Mouse (Mus musculus) kidney, adult 11 months (tissue): ENCODE measurements around the gene Tent4a.
A peak's percentile ranks its signal among the peaks of the same experiment; 100 is the strongest.

Experiments used
- DNase-seq: peaks from one replicate; pipeline ENCODE4 v3.0.0; 2022

Tent4a gene

GRCm38 (mm10) chr13:69460635-69461465, 73.6 kb downstream of the Tent4a start:
- peak; percentile 19 for DNase-seq

- no peak for DNase-seq
Observed at GRCm38 (mm10) chr13:69459657-69460458, 74.6 kb downstream of the Tent4a start.

- no peak for DNase-seq
Observed at GRCm38 (mm10) chr13:69458891-69459290, 75.5 kb downstream of the Tent4a start.

- DNase-seq: no peak
Observed at GRCm38 (mm10) chr13:69458461-69458860, 76.0 kb downstream of the Tent4a start.

- DNase-seq: no peak
Observed at GRCm38 (mm10) chr13:69457105-69457504, 77.3 kb downstream of the Tent4a start.

- no peak for DNase-seq
Observed at GRCm38 (mm10) chr13:69456641-69457040, 77.8 kb downstream of the Tent4a start.

GRCm38 (mm10) chr13:69455476-69456175, 78.8 kb downstream of the Tent4a start:
- DNase-seq: no peak
